Mouse (Mus musculus) thymus, adult 2 months (tissue): ENCODE measurements around the gene Pkdcc.

Source experiments
- CTCF ChIP-seq: fragments of 200-500 bp; IDR thresholded peaks from 2 replicates; pipeline ENCODE4 v1.5.1; 2012; ENCODE audit warnings: mild to moderate bottlenecking, control low read depth, low read length, moderate library complexity, borderline replicate concordance; ENCODE audit not compliant: control insufficient read depth, poor library complexity, insufficient read depth; ENCODE audit errors: extremely low read depth
- POLR2A ChIP-seq: fragments of 200-500 bp; IDR thresholded peaks from 2 replicates; pipeline ENCODE4 v1.6.1; 2012; ENCODE audit warnings: mild to moderate bottlenecking, low read length, control low read depth, moderate library complexity; ENCODE audit not compliant: control insufficient read depth, poor library complexity, insufficient read depth; ENCODE audit errors: extremely low read depth

- TF ChIP-seq CTCF (no peak), POLR2A (no peak)
Observed at GRCm38 (mm10) chr17:83190810-83191209, 24.3 kb upstream of the Pkdcc start.
